Mouse (Mus musculus) ES-E14 (cell line): ENCODE data around the gene Lig4.

Experiments
- CHD2 ChIP-seq: IDR thresholded peaks from 2 replicates; pipeline ENCODE4 v1.6.1; 2014; ENCODE audit warnings: mild to moderate bottlenecking, low read depth, low read length, inconsistent platforms
- ZNF384 ChIP-seq: IDR thresholded peaks from 2 replicates; pipeline ENCODE4 v1.6.1; 2012; ENCODE audit warnings: low read depth, low read length, inconsistent platforms

DNA sequence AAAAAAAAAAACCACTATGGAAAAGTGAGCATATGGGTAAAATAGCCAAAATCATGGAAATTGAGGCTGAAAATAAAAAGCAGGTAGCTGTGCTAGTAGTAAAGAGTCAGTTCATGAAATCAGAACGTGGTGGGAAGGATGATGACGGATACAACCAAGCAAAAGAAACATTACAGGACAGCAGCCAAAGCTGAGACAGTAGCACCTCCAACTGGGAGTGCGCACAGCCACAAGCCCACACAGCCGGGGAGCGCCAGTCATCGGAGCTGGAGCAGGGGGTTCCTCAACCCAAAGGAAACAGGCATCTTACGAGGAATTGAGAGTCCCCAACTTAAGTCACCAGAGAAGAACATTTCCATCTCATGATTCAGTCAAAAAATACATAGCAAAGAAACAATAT, 26.6 kb upstream of the Lig4 start:
- TF ChIP-seq CHD2 (no peak), ZNF384 (no peak)
